ENCODE assay signal across 15 mouse cellular contexts in the genomic region with DNA sequence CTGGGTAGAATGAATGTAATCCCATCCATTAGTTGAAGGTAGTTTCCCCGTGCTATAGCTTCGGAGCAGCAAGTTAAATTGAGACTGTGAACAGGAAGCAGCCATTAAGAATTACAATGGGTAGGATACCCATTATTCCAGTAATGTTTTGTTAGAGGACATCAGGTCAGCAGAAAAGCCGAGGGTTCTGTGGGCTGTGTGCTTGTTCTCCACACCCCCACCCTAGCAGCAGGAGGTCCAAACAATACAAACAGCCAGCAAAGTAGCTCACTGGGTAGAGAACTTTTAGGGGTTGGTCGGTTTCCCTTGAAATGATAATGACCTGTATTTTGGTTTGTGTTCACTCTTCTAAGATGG. TPM values are rescaled to one million over a fixed set of nuclear protein-coding genes. Genes with fewer than 3 reads are reported as not detected.
DNase-seq lines count a peak whose midpoint lies in the region; ATAC-seq and TF ChIP-seq lines count a peak whose summit lies in the region.
"Had no signal": no experiment of that assay in that cellular context is flagged by ENCODE, and none has a peak within 500 bp of the region (broad histone marks: within the 10 kb centered on the region; RNA-seq: fewer than 3 reads in every experiment).

No protein-coding gene starts in this region.

- no peak for ATAC-seq in kidney, postnatal 0 days (replicated peaks; ENCODE audit: low FRiP score, low read depth)
- no peak for ATAC-seq in erythroid progenitor cell, adult 5-6 weeks (replicated peaks; ENCODE audit: low FRiP score, poor library complexity, severe bottlenecking)
- ATAC-seq: Patski had no signal

- no peak for TF ChIP-seq EP300 in heart, adult 2 months (IDR thresholded peaks at IDR 0.05; ENCODE audit: insufficient read depth, low read depth, low read length)

- no peaks in the 10 kb centered on the region for H3K9me3 ChIP-seq in kidney, postnatal 0 days (replicated peaks; ENCODE audit: low read length)
- H3K9me3 ChIP-seq: forebrain, embryonic 13.5 days; midbrain, embryonic 13.5 days had no signal

- no peaks in the 10 kb centered on the region for H3K27me3 ChIP-seq in heart, adult 2 months (ENCODE audit: control insufficient read depth, insufficient read depth, low read length)
- H3K27me3 ChIP-seq in kidney, postnatal 0 days (ENCODE audit: insufficient read depth, low read length): no peaks in the 10 kb centered on the region
- H3K27me3 ChIP-seq: forebrain, embryonic 13.5 days; midbrain, embryonic 13.5 days; Patski had no signal

- no peaks in the 10 kb centered on the region for H3K79me2 ChIP-seq in heart, adult 2 months (replicated peaks; ENCODE audit: control insufficient read depth, insufficient read depth, low read length)

- TF ChIP-seq POLR2A in heart, adult 2 months (IDR thresholded peaks at IDR 0.05; ENCODE audit: insufficient read depth, low read depth, low read length): no peak

- H3K4me3 ChIP-seq in heart, adult 2 months: no peak overlapping the region
- no peak overlapping the region for H3K4me3 ChIP-seq in kidney, postnatal 0 days (replicated peaks; ENCODE audit: low read depth, low read length)
- H3K4me3 ChIP-seq: forebrain, embryonic 13.5 days; midbrain, embryonic 13.5 days had no signal

- no peak overlapping the region for H3K9ac ChIP-seq in heart, adult 2 months (ENCODE audit: low read depth, low read length)
- H3K9ac ChIP-seq in kidney, postnatal 0 days (ENCODE audit: low read depth, low read length): no peak overlapping the region
- H3K9ac ChIP-seq: forebrain, embryonic 13.5 days; midbrain, embryonic 13.5 days had no signal

- no peak for TF ChIP-seq CTCF in heart, adult 2 months (IDR thresholded peaks at IDR 0.05)
- TF ChIP-seq CTCF in kidney, postnatal 0 days (IDR thresholded peaks at IDR 0.05; ENCODE audit: low read depth): no peak

- intact Hi-C loops in heart, adult 2 months (cut with DNase I): no loop called here
- intact Hi-C loops in heart, postnatal 25 days (cut with DNase I): no loop called here
- intact Hi-C loops in left cerebral cortex, postnatal 14 days (cut with DNase I): loop anchor here (10.0 kb wide), 1 partner anchor 48 kb away; no protein-coding TSS in a partner anchor

- DNase-seq in heart, adult 2 months: no peak
- DNase-seq in heart, postnatal 25 days (ENCODE audit: low spot score): no peak
- peak; percentile 31 for DNase-seq in kidney, postnatal 0 days (ENCODE audit: low spot score)
- no peak for DNase-seq in kidney, adult 8-10 months
- peak; percentile 46 for DNase-seq in retina, postnatal 1 day
- DNase-seq in retina, embryonic 14.5 days (ENCODE audit: low spot score): no peak
- DNase-seq in left cerebral cortex, postnatal 14 days (ENCODE audit: low spot score in 2 of 2): no peak
- DNase-seq: gastrocnemius, postnatal 14 days; kidney, adult 2 months; kidney, postnatal 4 days had no signal

- 32% methylated on average over 4 of the region's 4 CpGs for WGBS in heart, adult 2 months
- 25% methylated on average over 4 of the region's 4 CpGs for WGBS in kidney, postnatal 0 days

- H3K4me1 ChIP-seq in heart, adult 2 months (ENCODE audit: control insufficient read depth, insufficient read depth, low read length): peaks cover 11% of the 10 kb centered on the region
- H3K4me1 ChIP-seq in kidney, postnatal 0 days (replicated peaks; ENCODE audit: insufficient read depth, low read length): no peaks in the 10 kb centered on the region

- peak overlapping the region; percentile 43 for H3K27ac ChIP-seq in heart, adult 2 months
- H3K27ac ChIP-seq in kidney, postnatal 0 days: no peak overlapping the region
- H3K27ac ChIP-seq: forebrain, embryonic 13.5 days; midbrain, embryonic 13.5 days; stomach, postnatal 0 days had no signal

- H3K36me3 ChIP-seq in heart, adult 2 months (ENCODE audit: control insufficient read depth, insufficient read depth, low read length): no peaks in the 10 kb centered on the region; the same call in 1 of the 2 replicates
- no peaks in the 10 kb centered on the region for H3K36me3 ChIP-seq in kidney, postnatal 0 days (ENCODE audit: insufficient read depth, low read length)
- H3K36me3 ChIP-seq: midbrain, embryonic 13.5 days had no signal

- no peak overlapping the region for H3K4me2 ChIP-seq in kidney, postnatal 0 days (ENCODE audit: low read length)
- H3K4me2 ChIP-seq: forebrain, embryonic 13.5 days; midbrain, embryonic 13.5 days had no signal

RNA-seq across cellular contexts. Expression of a gene that starts 45.4 kb away (rescaled TPM):
- 10 to 100 TPM in 1 of 2 experiments, 1 to 10 TPM in 1; 8.1 to 10.6 TPM for total RNA-seq in heart, adult 2 months (2021)
- 4.0 and 5.9 TPM in 2 replicates for polyA plus RNA-seq in heart, adult 2 months (2012; rRNA removed)
- total RNA-seq in heart, postnatal 25 days (2021): 10 to 100 TPM; 12.1 to 15.2 TPM
- polyA plus RNA-seq in kidney, postnatal 0 days (2015; fragmentation: Nextera tagmentation; extraction: Ambion mirVana): 19.4 and 20.1 TPM in 2 replicates
- total RNA-seq in left cerebral cortex, postnatal 14 days (2021): 1 to 10 TPM; 7.5 to 8.6 TPM
- total RNA-seq in erythroid progenitor cell, adult 5-6 weeks (2015; ENCODE audit: low replicate concordance): 22.3 and 26.8 TPM in 2 replicates
- total RNA-seq in erythroid progenitor cell, adult 5-6 weeks (2017; ENCODE audit: low replicate concordance): 8.2 and 10.4 TPM in 2 replicates

Comparison
In these comparisons a context has a peak if more than half of its experiments do, and no peak if none do; other contexts are left out.
1. DNase-seq: peak in kidney, postnatal 0 days (single experiment) and retina, postnatal 1 day (single experiment); none in heart, adult 2 months (0 of 2), heart, postnatal 25 days (single experiment), kidney, adult 8-10 months (0 of 2), retina, embryonic 14.5 days (single experiment) and left cerebral cortex, postnatal 14 days (0 of 2).